Mouse (Mus musculus) cortical plate, adult 2 months (tissue): ENCODE data around the gene Gm28048.

Experiments
- CTCF ChIP-seq: fragments of 200-500 bp; IDR thresholded peaks from 2 replicates; pipeline ENCODE4 v1.5.1; 2011; ENCODE audit warnings: mild to moderate bottlenecking, control low read depth, low read length; ENCODE audit not compliant: insufficient read depth; ENCODE audit errors: extremely low read depth
- POLR2A ChIP-seq: fragments of 200-500 bp; IDR thresholded peaks from 2 replicates; pipeline ENCODE4 v1.6.1; 2011; ENCODE audit warnings: mild to moderate bottlenecking, low read length, control low read depth; ENCODE audit not compliant: insufficient read depth; ENCODE audit errors: extremely low read depth

GRCm38 (mm10) chr11:22950131-22950530 lies 31.8 kb downstream of the Gm28048 start:
- TF ChIP-seq CTCF (no peak), POLR2A (no peak)
